In genomic region chr8:80541836-80542235, GRCm38 (mm10) we compare ENCODE assay signal across 20 mouse cellular contexts. TPM values are rescaled to one million over a fixed set of nuclear protein-coding genes. Genes with fewer than 3 reads are reported as not detected.
DNase-seq lines count a peak whose midpoint lies in the region; ATAC-seq and TF ChIP-seq lines count a peak whose summit lies in the region.
"Had no signal": no experiment of that assay in that cellular context is flagged by ENCODE, and none has a peak within 500 bp of the region (broad histone marks: within the 10 kb centered on the region; RNA-seq: fewer than 3 reads in every experiment).

No protein-coding gene starts in this region.

- no peak overlapping the region for H3K4me3 ChIP-seq in hindbrain, embryonic 11.5 days (ENCODE audit: low read depth, low read length)
- no peak overlapping the region for H3K4me3 ChIP-seq in hindbrain, embryonic 16.5 days (ENCODE audit: low read length)
- no peak overlapping the region for H3K4me3 ChIP-seq in midbrain, postnatal 0 days (ENCODE audit: low read depth, low read length)
- H3K4me3 ChIP-seq in midbrain, embryonic 15.5 days = no peak overlapping the region
- H3K4me3 ChIP-seq: embryonic facial prominence, embryonic 13.5 days; heart, adult 2 months; intestine, embryonic 15.5 days; limb, embryonic 13.5 days had no signal

- no peak for TF ChIP-seq POLR2A in brain, embryonic 14.5 days (IDR thresholded peaks at IDR 0.05; ENCODE audit: borderline replicate concordance, extremely low read depth, insufficient read depth, insufficient read length, poor library complexity, severe bottlenecking)

- no peak overlapping the region for H3K4me2 ChIP-seq in hindbrain, embryonic 11.5 days (replicated peaks; ENCODE audit: low read depth, low read length)
- H3K4me2 ChIP-seq in hindbrain, embryonic 16.5 days (ENCODE audit: low read length) = no peak overlapping the region
- H3K4me2 ChIP-seq in midbrain, postnatal 0 days (ENCODE audit: low read depth, low read length, poor library complexity, severe bottlenecking) = no peak overlapping the region
- H3K4me2 ChIP-seq in midbrain, embryonic 15.5 days = no peak overlapping the region
- H3K4me2 ChIP-seq: embryonic facial prominence, embryonic 13.5 days; intestine, embryonic 15.5 days; limb, embryonic 13.5 days had no signal

- H3K4me1 ChIP-seq in hindbrain, embryonic 11.5 days (replicated peaks; ENCODE audit: control insufficient read depth, insufficient read depth, low read length) = no peaks in the 10 kb centered on the region
- H3K4me1 ChIP-seq in hindbrain, embryonic 16.5 days (ENCODE audit: control insufficient read depth, insufficient read depth, low read depth, low read length) = no peaks in the 10 kb centered on the region
- H3K4me1 ChIP-seq in midbrain, postnatal 0 days (ENCODE audit: insufficient read depth, low read length) = no peaks in the 10 kb centered on the region
- H3K4me1 ChIP-seq in midbrain, embryonic 15.5 days = no peaks in the 10 kb centered on the region
- H3K4me1 ChIP-seq: embryonic facial prominence, embryonic 13.5 days; intestine, embryonic 15.5 days; limb, embryonic 13.5 days had no signal

- TF ChIP-seq CTCF in midbrain, postnatal 0 days (IDR thresholded peaks at IDR 0.05) = no peak
- no peak for TF ChIP-seq CTCF in brain, embryonic 14.5 days (IDR thresholded peaks at IDR 0.05; ENCODE audit: borderline replicate concordance, extremely low read depth, insufficient read depth, insufficient read length)

- H3K27ac ChIP-seq in hindbrain, embryonic 11.5 days (ENCODE audit: low read depth, low read length) = no peak overlapping the region
- no peak overlapping the region for H3K27ac ChIP-seq in hindbrain, embryonic 16.5 days (ENCODE audit: low read depth, low read length)
- no peak overlapping the region for H3K27ac ChIP-seq in midbrain, postnatal 0 days (ENCODE audit: low read depth, low read length)
- no peak overlapping the region for H3K27ac ChIP-seq in midbrain, embryonic 15.5 days
- H3K27ac ChIP-seq: embryonic facial prominence, embryonic 13.5 days; heart, adult 2 months; intestine, embryonic 15.5 days; limb, embryonic 13.5 days; liver, embryonic 14.5 days had no signal

- ATAC-seq in hindbrain, embryonic 11.5 days (ENCODE audit: low FRiP score) = no peak
- ATAC-seq in hindbrain, embryonic 16.5 days = no peak
- no peak for ATAC-seq in midbrain, postnatal 0 days (ENCODE audit: low FRiP score)
- ATAC-seq in midbrain, embryonic 15.5 days (replicated peaks) = no peak
- ATAC-seq: intestine, embryonic 15.5 days; lung, postnatal 0 days; midbrain, embryonic 16.5 days had no signal

- H3K36me3 ChIP-seq in hindbrain, embryonic 11.5 days (ENCODE audit: control insufficient read depth, insufficient read depth, low read length) = no peaks in the 10 kb centered on the region
- H3K36me3 ChIP-seq in hindbrain, embryonic 16.5 days (ENCODE audit: control insufficient read depth, insufficient read depth, low read length) = no peaks in the 10 kb centered on the region
- H3K36me3 ChIP-seq in midbrain, postnatal 0 days (ENCODE audit: insufficient read depth, low read length) = no peaks in the 10 kb centered on the region
- no peaks in the 10 kb centered on the region for H3K36me3 ChIP-seq in midbrain, embryonic 15.5 days (replicated peaks)
- H3K36me3 ChIP-seq: embryonic facial prominence, embryonic 13.5 days; intestine, embryonic 15.5 days; limb, embryonic 13.5 days had no signal

- DNase-seq in hindbrain, embryonic 11.5 days (ENCODE audit: low spot score) = peak; percentile 20
- DNase-seq in midbrain, postnatal 0 days (ENCODE audit: low spot score) = peak; percentile 61
- DNase-seq in brain, embryonic 14.5 days (ENCODE audit: low read depth) = peak; percentile 67
- no peak for DNase-seq in gastrocnemius, adult 8-10 months (ENCODE audit: low spot score in 2 of 2)
- no peak for DNase-seq in thymus, postnatal 36 days
- DNase-seq: adrenal gland, postnatal 25 days; cerebellum, adult 18-20 months; gastrocnemius, postnatal 10 days; heart, adult 2 months; kidney, adult 9 months; layer of hippocampus, postnatal 36 days; thymus, adult 2 months had no signal

- 86% methylated on average over 3 of the region's 3 CpGs for WGBS in hindbrain, embryonic 11.5 days
- WGBS in hindbrain, embryonic 16.5 days = 90% methylated on average over 3 of the region's 3 CpGs
- WGBS in midbrain, postnatal 0 days = 92% methylated on average over 3 of the region's 3 CpGs
- WGBS in midbrain, embryonic 15.5 days = 92% methylated on average over 3 of the region's 3 CpGs

- no peaks in the 10 kb centered on the region for H3K9me3 ChIP-seq in hindbrain, embryonic 11.5 days (ENCODE audit: control insufficient read depth, low read length)
- H3K9me3 ChIP-seq in hindbrain, embryonic 16.5 days (ENCODE audit: control insufficient read depth, low read length) = peaks cover 3% of the 10 kb centered on the region; the same call in 1 of the 2 replicates
- no peaks in the 10 kb centered on the region for H3K9me3 ChIP-seq in midbrain, postnatal 0 days (ENCODE audit: low read length)
- no peaks in the 10 kb centered on the region; the same call in none of the 2 replicates for H3K9me3 ChIP-seq in midbrain, embryonic 15.5 days
- H3K9me3 ChIP-seq: intestine, embryonic 15.5 days had no signal

- no peaks in the 10 kb centered on the region for H3K27me3 ChIP-seq in hindbrain, embryonic 11.5 days (ENCODE audit: control insufficient read depth, insufficient read depth, low read length)
- H3K27me3 ChIP-seq in hindbrain, embryonic 16.5 days (replicated peaks; ENCODE audit: control insufficient read depth, insufficient read depth, low read length) = no peaks in the 10 kb centered on the region
- no peaks in the 10 kb centered on the region for H3K27me3 ChIP-seq in midbrain, postnatal 0 days (ENCODE audit: insufficient read depth, low read length)
- H3K27me3 ChIP-seq in midbrain, embryonic 15.5 days (replicated peaks) = no peaks in the 10 kb centered on the region
- H3K27me3 ChIP-seq: embryonic facial prominence, embryonic 13.5 days; intestine, embryonic 15.5 days; limb, embryonic 13.5 days had no signal

- H3K9ac ChIP-seq in hindbrain, embryonic 11.5 days (ENCODE audit: low read depth, low read length) = no peak overlapping the region
- no peak overlapping the region for H3K9ac ChIP-seq in hindbrain, embryonic 16.5 days (ENCODE audit: low read depth, low read length)
- H3K9ac ChIP-seq in midbrain, postnatal 0 days (replicated peaks; ENCODE audit: low read length, poor library complexity, severe bottlenecking) = no peak overlapping the region
- no peak overlapping the region for H3K9ac ChIP-seq in midbrain, embryonic 15.5 days
- H3K9ac ChIP-seq: embryonic facial prominence, embryonic 13.5 days; intestine, embryonic 15.5 days; limb, embryonic 13.5 days; liver, embryonic 14.5 days had no signal

RNA-seq across cellular contexts. Expression of gene Gypa, which starts 48.3 kb away (rescaled TPM):
- 14.7 and 16.5 TPM in 2 replicates for polyA plus RNA-seq in hindbrain, embryonic 11.5 days (2014; fragmentation: Nextera tagmentation; extraction: Ambion mirVana)
- polyA plus RNA-seq in hindbrain, embryonic 16.5 days (2015; fragmentation: Nextera tagmentation; extraction: Ambion mirVana) = 1.8 and 3.1 TPM in 2 replicates
- 1.7 TPM in 1 of 2 replicates, not detected in the other for total RNA-seq in midbrain, postnatal 0 days (2014; rRNA removed)
- 0.32 and 0.37 TPM in 2 replicates for polyA plus RNA-seq in midbrain, postnatal 0 days (2015; fragmentation: Nextera tagmentation; extraction: Ambion mirVana)
- 2.4 and 5.6 TPM in 2 replicates for polyA plus RNA-seq in midbrain, embryonic 15.5 days (2015; fragmentation: Nextera tagmentation; extraction: Ambion mirVana)
- polyA plus RNA-seq in brain, embryonic 14.5 days (2012; rRNA removed) = 0.73 and 1.5 TPM in 2 replicates
- not detected for total RNA-seq in gastrocnemius, adult 8-10 months (2022)

Comparison
In these comparisons a context has a peak if more than half of its experiments do, and no peak if none do; other contexts are left out.
1. DNase-seq: peak in hindbrain, embryonic 11.5 days (single experiment), midbrain, postnatal 0 days (single experiment) and brain, embryonic 14.5 days (single experiment); none in gastrocnemius, adult 8-10 months (0 of 2) and thymus, postnatal 36 days (0 of 2).